Mouse (Mus musculus) lung, postnatal 14 days (tissue): ENCODE results near the gene Cnpy1.

Experiments
- DNase-seq: peaks from one replicate; pipeline ENCODE4 v3.0.0; 2021

The Cnpy1 gene

DNA sequence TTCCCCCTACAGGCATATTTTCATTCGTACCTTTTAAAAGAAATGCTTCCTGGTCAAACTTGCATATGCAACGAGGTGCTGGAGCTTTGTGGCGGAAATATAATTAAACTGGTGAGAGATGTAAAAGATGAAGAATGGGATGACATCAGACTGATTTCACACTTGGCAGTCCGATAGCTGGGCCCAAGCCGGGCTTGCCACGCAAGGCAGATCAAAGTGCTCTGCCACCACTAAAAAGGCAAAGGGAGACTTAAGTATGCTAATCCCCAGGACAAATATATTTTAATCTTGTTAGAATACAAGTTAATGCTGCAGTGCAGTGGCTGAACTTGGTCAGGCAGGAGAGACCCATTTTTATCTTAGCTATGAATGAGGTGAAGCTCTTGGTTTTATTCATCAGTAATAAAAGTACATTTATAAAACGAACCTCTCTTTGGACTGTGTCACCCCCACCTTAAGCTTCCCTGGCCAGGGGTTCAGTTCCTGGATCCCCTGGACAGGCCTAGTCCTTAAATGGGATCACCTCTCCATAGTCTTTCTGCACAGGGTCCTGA is 66.3 kb downstream of the Cnpy1 start:
- no peak for DNase-seq

GRCm38 (mm10) chr5:28178322-28178721 is 67.3 kb downstream of the Cnpy1 start:
- no peak for DNase-seq

GRCm38 (mm10) chr5:28176585-28176984 is 69.0 kb downstream of the Cnpy1 start:
- DNase-seq = no peak

DNA sequence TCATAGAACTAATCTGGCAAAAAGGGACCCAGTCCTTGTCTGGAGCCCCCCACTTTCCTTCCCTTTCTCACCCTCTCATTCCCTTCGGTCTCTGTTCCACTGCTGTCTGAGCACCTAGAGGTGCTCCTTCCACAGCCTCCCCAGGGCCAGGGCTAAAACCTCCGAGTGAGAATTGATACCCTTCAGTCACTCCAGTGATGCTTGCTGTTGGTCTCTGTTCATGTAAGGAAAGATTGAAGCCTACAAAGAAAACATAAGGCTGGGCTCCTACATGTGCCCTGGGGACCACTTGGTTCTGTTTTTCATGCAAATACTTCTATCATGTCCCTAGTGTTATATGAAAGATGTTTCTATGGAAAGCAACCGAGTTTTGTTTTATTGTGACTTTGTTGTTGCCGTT is 69.6 kb downstream of the Cnpy1 start:
- DNase-seq = no peak

DNA sequence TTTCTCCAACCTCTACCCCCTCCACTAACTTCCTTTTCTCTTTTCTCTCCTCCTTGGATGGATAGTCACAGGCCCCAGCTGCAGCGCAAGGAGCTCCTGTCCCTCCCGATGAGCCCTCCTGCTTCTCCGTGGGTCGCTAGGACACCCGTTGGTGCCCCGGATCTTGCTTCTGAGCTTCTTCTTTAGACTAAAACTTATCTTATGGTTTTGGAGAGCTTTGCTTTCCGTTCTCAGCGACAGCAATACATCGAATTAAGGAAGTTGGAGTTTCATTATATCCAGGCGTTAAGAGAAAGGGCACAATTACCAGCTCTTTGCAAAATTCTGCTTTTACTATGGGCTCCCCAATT is 70.1 kb downstream of the Cnpy1 start:
- no peak for DNase-seq

GRCm38 (mm10) chr5:28174876-28175569 is 70.6 kb downstream of the Cnpy1 start:
- no peak for DNase-seq

DNA sequence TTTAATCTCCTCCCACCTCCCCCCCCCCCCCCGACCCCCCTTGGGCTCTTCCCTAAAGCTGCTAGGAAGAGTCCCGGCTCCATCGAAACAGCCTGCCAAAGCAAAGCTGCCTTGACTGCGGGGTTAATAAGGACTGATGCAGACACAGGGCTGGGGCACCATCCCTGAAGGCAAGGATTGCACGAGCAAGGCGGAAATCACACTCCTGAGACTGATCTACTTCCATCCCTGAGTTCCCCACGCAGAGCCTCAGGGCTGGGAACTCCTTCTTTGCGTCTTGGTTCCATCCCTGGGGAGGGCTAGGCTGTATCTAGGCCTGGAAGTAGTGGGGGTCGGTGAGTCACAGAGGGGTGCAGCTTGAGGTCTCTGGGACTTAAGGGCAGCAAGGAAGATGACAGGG is 71.5 kb downstream of the Cnpy1 start:
- DNase-seq = no peak

GRCm38 (mm10) chr5:28173674-28174073 is 71.9 kb downstream of the Cnpy1 start:
- DNase-seq = no peak

DNA sequence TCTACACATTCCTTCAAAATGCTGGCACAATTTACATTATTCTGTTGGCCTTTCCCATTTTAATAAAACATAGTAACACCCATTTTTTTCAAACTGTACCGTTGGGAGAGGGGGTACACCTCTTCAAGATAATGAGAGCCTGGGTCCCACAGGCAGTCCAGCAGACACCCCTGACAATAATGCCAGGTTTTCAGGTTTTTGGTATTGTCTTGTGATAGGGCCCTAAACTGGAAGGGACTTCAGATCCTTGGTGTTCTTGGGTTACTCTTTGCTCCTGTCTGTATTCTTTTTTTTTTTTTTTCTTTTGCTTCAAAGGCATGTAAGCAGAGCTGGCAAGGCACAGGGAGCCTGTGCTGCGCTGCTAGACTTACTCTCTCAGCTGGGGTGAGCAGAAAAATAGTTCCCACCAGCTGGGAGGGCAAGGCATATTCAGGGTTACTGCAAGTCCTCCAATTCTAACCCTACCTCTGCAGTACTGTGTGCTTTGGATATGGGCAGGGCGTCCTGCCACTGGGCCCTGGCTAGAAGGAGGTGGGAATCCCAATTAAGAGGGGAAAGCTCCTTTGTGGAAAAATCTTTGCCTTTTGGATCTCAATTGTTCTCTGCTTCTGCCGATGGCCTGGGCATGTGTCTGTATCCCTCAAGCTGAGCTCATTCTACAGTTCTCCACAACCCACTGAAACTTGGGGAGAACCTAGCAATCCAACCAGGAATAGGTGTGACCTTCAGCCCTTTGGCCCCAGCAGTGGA is 72.5 kb downstream of the Cnpy1 start:
- no peak for DNase-seq

GRCm38 (mm10) chr5:28172261-28172920 is 73.2 kb downstream of the Cnpy1 start:
- no peak for DNase-seq

DNA sequence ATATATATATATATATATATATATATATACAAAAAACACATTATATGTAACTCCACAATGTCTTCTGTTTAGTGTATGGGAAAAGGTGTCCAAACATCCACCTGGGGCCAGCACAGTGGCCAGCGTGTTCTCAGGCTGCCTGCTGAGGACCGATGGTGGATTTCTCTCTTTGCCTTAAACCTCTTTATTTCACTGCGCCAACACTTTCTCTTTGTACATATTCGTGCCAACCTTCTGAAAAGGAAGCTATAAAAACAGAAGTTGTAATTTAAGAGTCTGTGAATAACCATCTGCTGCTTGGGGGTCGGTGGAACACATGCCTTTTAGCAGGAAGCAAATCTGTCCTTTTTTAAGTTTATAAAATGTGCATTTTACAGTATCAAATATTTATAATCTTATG is 73.9 kb downstream of the Cnpy1 start:
- no peak for DNase-seq

DNA sequence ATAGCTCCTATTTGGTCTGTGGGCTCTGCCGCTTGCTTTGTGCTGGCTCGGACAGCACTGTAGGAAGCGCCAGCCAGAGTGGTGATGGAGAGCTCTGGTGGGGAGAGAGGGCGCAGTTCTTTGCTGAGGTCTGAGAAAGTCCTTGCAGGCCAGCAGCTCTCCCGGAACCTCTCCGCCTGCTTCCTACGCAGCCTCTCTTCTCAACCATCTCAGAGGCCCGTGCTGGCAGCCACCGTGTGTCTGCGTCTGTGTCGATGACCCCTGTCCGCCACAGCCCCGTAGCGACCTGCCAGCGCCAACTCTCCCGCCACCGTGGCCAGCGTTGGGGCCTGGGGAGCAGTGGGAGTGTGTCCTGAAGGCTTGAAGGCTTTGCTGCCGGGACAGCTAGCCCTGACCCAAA is 74.7 kb downstream of the Cnpy1 start:
- no peak for DNase-seq

- no peak for DNase-seq
These were observed 75.5 kb downstream of the Cnpy1 start for GRCm38 (mm10) chr5:28170081-28170480.

DNA sequence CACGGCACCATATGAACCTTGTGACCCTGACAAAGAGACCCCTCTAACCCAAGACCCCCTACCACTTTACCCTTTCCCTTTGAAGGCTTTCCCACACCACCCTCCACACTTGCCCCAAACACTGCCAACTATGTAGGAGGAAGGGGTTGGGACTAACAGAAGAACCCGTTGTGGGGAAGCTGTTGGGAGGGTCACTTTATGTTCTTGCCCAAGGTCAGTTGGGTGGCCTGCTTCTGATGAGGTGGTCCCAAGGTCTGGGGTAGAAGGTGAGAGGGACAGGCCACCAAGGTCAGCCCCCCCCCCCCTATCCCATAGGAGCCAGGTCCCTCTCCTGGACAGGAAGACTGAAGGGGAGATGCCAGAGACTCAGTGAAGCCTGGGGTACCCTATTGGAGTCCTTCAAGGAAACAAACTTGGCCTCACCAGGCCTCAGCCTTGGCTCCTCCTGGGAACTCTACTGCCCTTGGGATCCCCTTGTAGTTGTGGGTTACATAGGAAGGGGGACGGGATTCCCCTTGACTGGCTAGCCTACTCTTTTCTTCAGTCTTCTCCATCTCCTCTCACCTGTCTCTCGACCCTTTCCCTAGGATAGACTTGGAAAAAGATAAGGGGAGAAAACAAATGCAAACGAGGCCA is 76.3 kb downstream of the Cnpy1 start:
- DNase-seq = no peak

- DNase-seq = peak; percentile 5
These were observed 77.1 kb downstream of the Cnpy1 start for GRCm38 (mm10) chr5:28168253-28169165.

GRCm38 (mm10) chr5:28167611-28168252 is 77.9 kb downstream of the Cnpy1 start:
- DNase-seq = no peak

DNA sequence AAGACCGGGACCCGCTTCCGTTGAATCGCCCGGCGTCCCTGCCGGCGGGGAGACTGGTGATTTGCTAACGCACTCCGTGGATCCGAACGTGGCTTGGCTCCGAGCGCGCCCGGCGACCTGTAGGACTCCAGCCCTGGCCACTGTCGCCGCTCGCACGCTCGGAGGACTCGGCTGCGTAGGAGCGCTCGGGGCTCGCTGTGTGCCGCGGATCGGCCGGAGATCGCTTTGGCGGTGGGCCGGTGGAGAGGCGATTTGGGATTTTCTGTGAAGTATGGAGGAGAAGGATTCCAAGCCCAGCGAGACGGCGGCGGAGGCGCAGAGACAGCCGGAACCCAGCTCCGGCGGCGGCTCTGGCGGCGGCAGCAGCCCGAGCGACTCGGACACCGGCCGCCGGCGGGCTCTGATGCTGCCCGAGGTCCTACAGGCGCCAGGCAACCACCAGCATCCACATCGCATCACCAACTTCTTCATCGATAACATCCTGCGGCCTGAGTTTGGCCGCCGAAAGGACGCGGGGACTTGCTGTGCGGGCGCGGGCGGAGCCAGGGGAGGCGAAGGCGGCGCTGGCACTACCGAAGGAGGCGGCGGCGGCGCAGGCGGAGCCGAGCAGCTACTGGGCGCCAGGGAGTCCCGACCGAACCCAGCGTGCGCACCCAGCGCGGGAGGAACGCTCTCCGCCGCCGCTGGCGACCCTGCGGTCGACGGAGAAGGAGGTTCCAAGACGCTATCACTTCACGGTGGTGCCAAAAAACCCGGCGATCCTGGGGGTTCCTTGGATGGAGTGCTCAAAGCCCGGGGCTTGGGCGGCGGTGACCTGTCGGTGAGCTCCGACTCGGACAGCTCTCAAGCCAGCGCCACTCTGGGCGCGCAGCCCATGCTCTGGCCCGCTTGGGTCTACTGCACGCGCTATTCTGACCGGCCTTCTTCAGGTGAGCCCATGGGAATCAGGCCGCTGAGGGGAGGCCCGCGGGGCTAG is 79.1 kb downstream of the Cnpy1 start:
- DNase-seq = peak; percentile 3

DNA sequence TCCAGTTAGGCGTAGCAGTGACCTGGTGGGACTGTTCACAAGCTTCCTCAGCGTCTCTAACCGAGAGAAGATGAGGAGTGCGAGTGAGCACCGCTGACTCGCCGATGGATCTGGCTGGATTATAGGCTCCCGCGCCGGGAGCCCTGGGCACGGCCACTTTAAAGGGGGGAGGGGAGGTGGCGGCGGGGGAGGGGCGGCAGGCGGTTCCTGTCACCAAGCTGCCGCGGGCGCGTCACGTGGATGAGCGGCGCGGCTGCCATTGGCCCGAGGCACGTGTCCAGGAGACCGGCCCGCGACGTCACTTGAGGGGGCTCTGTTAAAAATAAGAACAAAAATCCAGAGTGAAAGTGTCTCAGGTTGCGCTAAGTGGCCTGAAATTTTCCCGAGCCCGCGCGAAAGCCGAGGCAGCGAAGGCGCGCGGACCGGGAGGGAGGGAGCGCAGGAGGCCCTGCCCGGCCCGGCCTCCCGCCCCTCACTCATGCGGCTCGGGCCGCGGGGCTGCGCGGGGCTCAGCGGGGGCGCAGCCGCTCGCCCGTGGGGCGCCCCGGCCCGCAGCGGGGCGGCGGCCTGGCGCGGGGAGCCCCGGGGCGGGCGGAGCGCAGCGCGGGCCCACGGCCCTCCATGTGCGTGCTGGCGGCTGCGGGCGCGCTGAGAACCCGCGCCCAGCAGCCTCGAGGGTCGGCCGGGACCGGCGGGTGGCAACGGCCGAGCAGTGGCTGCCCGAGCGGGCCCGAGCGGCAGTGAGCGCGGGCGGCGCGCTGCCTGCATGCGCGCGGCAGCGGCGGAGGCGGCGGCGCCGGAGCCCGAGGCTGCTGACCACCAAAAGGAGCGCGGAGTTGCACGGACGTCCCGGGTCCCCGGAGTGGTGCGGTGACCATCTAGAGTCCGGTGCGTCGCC is 80.0 kb downstream of the Cnpy1 start, which contains the start of gene En2:
En2 (plus strand) TSS at position 337 of the 898 bp plus-strand sequence.
- DNase-seq = peak; percentile 34

DNA sequence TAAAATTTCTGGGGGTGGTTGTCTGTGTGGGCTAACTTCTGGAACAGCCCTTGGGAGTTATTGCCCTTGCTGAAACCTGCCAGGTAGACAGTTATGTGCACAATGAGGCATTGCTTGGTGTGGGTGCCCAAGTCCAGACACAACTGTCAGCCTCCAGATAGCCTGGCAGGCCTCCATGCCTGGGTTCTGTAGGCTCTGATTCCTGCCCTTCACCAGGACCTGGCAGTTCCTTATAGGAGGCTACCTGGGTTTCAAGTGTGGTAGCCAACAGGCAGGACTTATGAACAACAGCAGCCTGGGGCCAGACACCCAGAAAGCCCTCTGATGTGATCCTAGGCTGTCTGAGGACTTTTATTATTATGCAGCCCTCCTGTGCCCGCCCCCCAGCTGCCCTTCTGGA is 81.7 kb downstream of the Cnpy1 start:
- DNase-seq = no peak
